Mouse (Mus musculus) c-Kit-positive CD71-positive TER-119-positive erythroid progenitor cells, embryonic 14.5 days (primary cell): ENCODE results near the gene Pigt.

ENCODE experiments used
- DNase-seq: peaks from one replicate; pipeline ENCODE4 v3.0.0-alpha.2; 2013; ENCODE audit warnings: low spot score

Gene Pigt

DNA sequence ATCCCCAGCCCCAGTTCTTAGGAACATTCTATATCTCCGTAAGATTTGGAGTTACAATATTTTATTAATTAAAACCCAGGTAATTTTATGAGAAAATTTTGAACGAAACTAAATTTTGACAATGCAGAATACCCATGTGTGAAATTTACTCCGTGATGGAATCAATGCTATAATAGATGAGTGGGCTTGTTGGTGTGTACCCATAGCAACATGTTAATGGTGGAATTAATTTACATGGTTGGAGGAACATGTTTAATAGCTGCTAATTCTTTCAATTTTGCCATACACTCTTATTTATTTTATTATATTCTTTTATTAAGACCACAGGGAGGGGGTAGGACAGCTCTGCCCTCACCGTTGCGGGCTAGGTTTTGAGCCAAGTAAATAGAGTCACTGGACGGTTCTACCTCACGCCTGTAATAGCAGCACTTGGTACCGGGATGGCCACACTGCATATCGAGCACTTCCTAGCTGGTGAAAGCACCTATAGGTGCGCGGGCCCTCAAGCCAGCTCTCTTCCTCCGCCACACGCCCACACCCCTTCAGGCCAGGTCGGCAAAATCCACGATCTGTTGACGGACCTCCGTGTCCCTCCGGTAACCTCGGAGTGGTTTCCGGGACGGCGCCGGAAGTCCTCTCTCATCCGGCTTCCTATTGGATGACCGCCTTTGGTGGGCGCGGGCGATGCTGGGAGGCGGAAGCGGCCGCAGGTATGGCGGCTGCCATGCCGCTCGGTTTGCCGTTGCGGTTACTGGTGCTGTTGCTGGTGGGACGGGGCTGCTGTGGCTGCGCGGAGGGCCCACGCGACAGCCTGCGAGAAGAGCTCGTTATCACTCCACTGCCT, at the start of gene Pigt:
Gene Pigt, plus strand, starts transcription at position 674 of the 844 bp plus-strand sequence.
- peak; percentile 77 for DNase-seq

- DNase-seq = no peak
Observed at GRCm38 (mm10) chr2:164448140-164448539, 49.2 kb upstream of the Pigt start.

GRCm38 (mm10) chr2:164448921-164449320, 48.4 kb upstream of the Pigt start:
- no peak for DNase-seq

DNA sequence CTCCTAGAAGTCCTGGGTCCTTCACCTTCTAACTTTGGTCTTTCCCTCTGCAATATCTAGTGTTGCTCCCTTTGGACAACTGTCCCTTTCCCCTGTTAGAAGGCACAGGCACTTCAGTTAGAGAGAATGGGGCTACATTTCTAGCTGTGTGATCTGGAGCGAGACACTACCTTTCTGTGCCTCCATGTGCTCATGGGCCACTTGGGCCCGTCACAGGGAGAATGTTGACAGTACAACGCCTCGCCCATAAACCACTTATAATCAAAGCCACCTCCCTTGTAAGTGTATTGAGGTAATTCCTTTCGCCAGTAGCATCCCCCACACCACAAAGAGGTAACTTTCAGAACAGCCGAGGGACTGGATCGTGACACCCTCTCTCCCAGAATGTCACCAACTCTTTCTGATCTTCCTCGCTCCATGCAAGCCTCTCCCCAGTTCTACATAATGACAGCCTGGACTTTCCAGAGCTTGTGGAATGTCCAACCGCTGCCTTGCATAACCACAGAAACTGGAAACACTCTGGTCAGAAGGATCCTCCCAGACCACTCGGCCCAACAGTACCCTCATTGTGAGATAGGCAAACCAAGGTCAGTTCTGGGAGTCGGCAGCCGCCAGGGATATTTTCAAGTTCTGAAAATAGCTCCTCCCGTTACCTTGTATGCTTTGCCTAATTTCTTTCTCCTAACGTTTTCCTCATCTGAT, 47.8 kb upstream of the Pigt start:
- no peak for DNase-seq

GRCm38 (mm10) chr2:164452000-164452676, 45.2 kb upstream of the Pigt start:
- DNase-seq = no peak

GRCm38 (mm10) chr2:164453047-164453757, 44.1 kb upstream of the Pigt start:
- DNase-seq = no peak

GRCm38 (mm10) chr2:164453887-164454500, 43.3 kb upstream of the Pigt start:
- DNase-seq = no peak

GRCm38 (mm10) chr2:164454846-164455245, 42.5 kb upstream of the Pigt start:
- no peak for DNase-seq

- no peak for DNase-seq
Observed at GRCm38 (mm10) chr2:164455421-164456190, 41.7 kb upstream of the Pigt start.

- DNase-seq = no peak
Observed at GRCm38 (mm10) chr2:164456413-164456812, 40.9 kb upstream of the Pigt start.

- DNase-seq = no peak
Observed at GRCm38 (mm10) chr2:164456864-164457300, 40.4 kb upstream of the Pigt start, which contains the start of gene Sys1. TSS of gene Sys1 (plus strand) at chr2:164456964.

- no peak for DNase-seq
Observed at GRCm38 (mm10) chr2:164457942-164458341, 39.4 kb upstream of the Pigt start.

GRCm38 (mm10) chr2:164458535-164458934, 38.8 kb upstream of the Pigt start:
- DNase-seq = no peak

GRCm38 (mm10) chr2:164460745-164461551, 36.4 kb upstream of the Pigt start, which contains the start of gene Gm20458:
TSS of gene Gm20458 (plus strand) at chr2:164460967.
- DNase-seq = peak; percentile 93

- DNase-seq = no peak
Observed at GRCm38 (mm10) chr2:164465161-164465560, 32.2 kb upstream of the Pigt start.

DNA sequence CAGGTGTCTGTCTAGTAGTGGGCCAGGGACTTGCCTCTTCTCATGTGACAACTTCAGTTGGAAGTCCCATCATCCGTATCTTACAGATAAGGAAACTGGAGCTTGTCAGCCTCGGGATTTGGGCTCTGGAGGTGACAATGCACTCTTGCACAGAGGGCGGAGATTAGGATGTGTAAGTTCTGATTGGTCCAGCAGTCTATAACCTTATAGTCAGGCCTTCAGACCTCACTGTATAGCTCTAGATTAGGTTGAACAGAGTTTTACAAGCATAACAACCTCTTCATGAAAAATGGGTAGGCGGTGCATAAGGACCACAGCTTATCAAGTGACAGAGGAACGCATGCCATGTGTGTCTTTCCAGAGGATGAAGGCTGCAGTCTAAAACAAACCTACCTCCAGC, 30.5 kb upstream of the Pigt start:
- DNase-seq = peak; percentile 30

DNA sequence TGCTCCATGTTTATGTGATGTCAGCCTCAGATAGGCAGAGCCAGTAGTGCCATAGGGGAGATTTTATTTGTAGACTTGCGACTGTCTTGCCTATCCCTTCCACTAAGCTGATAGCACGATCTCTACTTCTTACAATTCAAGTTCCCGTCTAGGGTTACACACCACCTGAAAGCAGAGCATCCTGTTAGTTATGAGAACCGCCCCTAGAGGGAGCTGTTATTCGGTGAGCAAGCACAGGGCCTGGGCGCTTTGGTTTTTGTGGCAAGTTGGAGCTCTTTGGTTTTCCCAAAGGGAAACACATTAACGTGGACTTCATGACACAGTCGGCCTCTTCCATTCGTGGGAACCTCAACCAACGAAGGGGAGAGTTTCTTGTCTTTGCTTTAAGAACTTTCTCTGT, 27.1 kb upstream of the Pigt start:
- peak; percentile 54 for DNase-seq

- no peak for DNase-seq
Observed at GRCm38 (mm10) chr2:164473624-164474023, 23.7 kb upstream of the Pigt start, which contains the start of gene Trp53tg5. TSS of gene Trp53tg5 (minus strand) at chr2:164473724.

DNA sequence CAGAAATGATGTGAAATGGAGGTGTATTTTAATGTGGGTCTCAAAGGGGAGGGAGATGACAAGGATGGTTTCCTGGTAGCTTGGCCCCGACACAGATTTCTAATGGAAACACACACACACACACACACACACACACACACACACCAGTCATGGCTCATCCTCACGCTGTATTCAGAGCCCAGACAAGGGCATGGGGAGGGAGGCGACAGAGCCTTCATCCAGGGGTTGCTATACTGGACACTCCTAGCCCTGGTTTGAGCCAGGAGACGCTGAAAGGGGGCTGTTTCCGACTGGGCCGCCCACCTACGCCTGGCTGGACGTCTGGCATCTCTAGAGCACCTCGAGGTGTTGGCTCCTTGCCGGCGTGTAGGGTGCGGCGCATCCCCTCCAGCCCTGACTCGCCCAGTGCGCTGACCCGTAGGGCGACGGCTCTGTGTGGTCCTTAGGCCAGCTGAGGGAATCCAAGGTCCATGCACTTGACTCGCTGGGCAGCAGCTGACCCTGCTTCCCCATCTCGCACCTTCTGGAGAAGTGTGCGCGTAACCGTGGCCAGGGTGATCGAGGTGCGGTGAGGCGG, 11.6 kb upstream of the Pigt start, which contains the start of gene Dbndd2:
Gene Dbndd2, plus strand, starts transcription at position 426 of the 577 bp plus-strand sequence.
- DNase-seq = no peak
